Mouse (Mus musculus) gastrocnemius, postnatal 25 days (tissue): ENCODE data around the gene Gne. TPM values are rescaled to one million over a fixed set of nuclear protein-coding genes. Genes with fewer than 3 reads are reported as not detected.

Experiments
- total RNA-seq, 2 experiments: library from RNA; stranded (reverse); gene quantifications; 1 replicate in 1 of 2; 2 replicates in 1 of 2; pipeline ENCODE4 v1.2.3; 2021

The Gne gene
- total RNA-seq, 2 experiments from 2014 or later = 8.9 to 15.0 TPM

Other genes with a start within 250 kb of the Gne start
- not detected for gene Olfr157, start 244.0 kb downstream of the Gne start, total RNA-seq
- gene Olfr155, start 232.6 kb downstream of the Gne start, total RNA-seq = not detected
- gene Reck, start 208.6 kb downstream of the Gne start, total RNA-seq = 1 to 10 TPM; 2.5 to 4.4 TPM
- 1 to 10 TPM; 2.8 to 4.9 TPM for gene Glipr2, start 126.8 kb downstream of the Gne start, total RNA-seq
- not detected for gene Ccin, start 100.7 kb downstream of the Gne start, total RNA-seq
- 10 to 100 TPM; 51.4 to 61.9 TPM for gene Clta, start 79.7 kb downstream of the Gne start, total RNA-seq
- 10 to 100 TPM; 10.8 to 16.3 TPM for gene Rnf38, start 149.6 kb upstream of the Gne start, total RNA-seq
- gene Melk, start 216.7 kb upstream of the Gne start, total RNA-seq = under 1 TPM; 0.26 to 0.46 TPM